Mouse (Mus musculus) gastrocnemius, adult 18-20 months (tissue): ENCODE data around the gene Adcy3. TPM values are rescaled to one million over a fixed set of nuclear protein-coding genes. Genes with fewer than 3 reads are reported as not detected.
A peak's percentile ranks its signal among the peaks of the same experiment; 100 is the strongest.

Experiments
- DNase-seq: peaks from one replicate; pipeline ENCODE4 v3.0.0; 2021; ENCODE audit warnings: low spot score
- total RNA-seq, 2 experiments: library from RNA; stranded (reverse); gene quantifications; 2 replicates each; pipeline ENCODE4 v1.2.3; 2021

Adcy3 gene
- total RNA-seq, 2 experiments from 2014 or later = 1.2 to 1.6 TPM

GRCm38 (mm10) chr12:4180507-4180906 lies 47.6 kb downstream of the Adcy3 start:
- DNase-seq = no peak

GRCm38 (mm10) chr12:4184648-4185047 lies 51.7 kb downstream of the Adcy3 start:
- no peak for DNase-seq

- peak; percentile 75 for DNase-seq
Observed at GRCm38 (mm10) chr12:4188171-4189059, 55.5 kb downstream of the Adcy3 start.

- DNase-seq = no peak
Observed at GRCm38 (mm10) chr12:4189060-4189447, 56.2 kb downstream of the Adcy3 start.

GRCm38 (mm10) chr12:4192514-4192913 lies 59.6 kb downstream of the Adcy3 start:
- no peak for DNase-seq

GRCm38 (mm10) chr12:4193025-4193740 lies 60.3 kb downstream of the Adcy3 start:
- no peak for DNase-seq

GRCm38 (mm10) chr12:4194643-4195042 lies 61.7 kb downstream of the Adcy3 start:
- no peak for DNase-seq

GRCm38 (mm10) chr12:4198702-4199101 lies 65.8 kb downstream of the Adcy3 start:
- DNase-seq = no peak

- no peak for DNase-seq
Observed at GRCm38 (mm10) chr12:4199271-4199670, 66.4 kb downstream of the Adcy3 start.

- DNase-seq = peak; percentile 79
Observed at GRCm38 (mm10) chr12:4201454-4202200, 68.7 kb downstream of the Adcy3 start.

- no peak for DNase-seq
Observed at GRCm38 (mm10) chr12:4202206-4202605, 69.3 kb downstream of the Adcy3 start.

GRCm38 (mm10) chr12:4206106-4206505 lies 73.2 kb downstream of the Adcy3 start:
- DNase-seq = no peak

GRCm38 (mm10) chr12:4208405-4209133 lies 75.7 kb downstream of the Adcy3 start:
- peak; percentile 59 for DNase-seq

GRCm38 (mm10) chr12:4209196-4209595 lies 76.3 kb downstream of the Adcy3 start:
- DNase-seq = no peak

GRCm38 (mm10) chr12:4211174-4211573 lies 78.3 kb downstream of the Adcy3 start:
- no peak for DNase-seq

- no peak for DNase-seq
Observed at GRCm38 (mm10) chr12:4212908-4213307, 80.0 kb downstream of the Adcy3 start.

GRCm38 (mm10) chr12:4230156-4230555 lies 97.3 kb downstream of the Adcy3 start:
- no peak for DNase-seq

GRCm38 (mm10) chr12:4232777-4233176 lies 99.9 kb downstream of the Adcy3 start:
- no peak for DNase-seq

GRCm38 (mm10) chr12:4233572-4234508 lies 100.9 kb downstream of the Adcy3 start, which contains the start of the genes Ptrhd1 and Cenpo:
Gene Ptrhd1 (plus strand): TSS chr12:4234027.
Gene Cenpo (minus strand): TSS chr12:4234294.
- peak; percentile 97 for DNase-seq

- no peak for DNase-seq
Observed at GRCm38 (mm10) chr12:4237481-4237880, 104.6 kb downstream of the Adcy3 start.
